Mouse (Mus musculus): ENCODE data around the gene Tdgf1. TPM values are rescaled to one million over a fixed set of nuclear protein-coding genes. Genes with fewer than 3 reads are reported as not detected.

The Tdgf1 gene
- polyA plus RNA-seq, 1 experiment = not detected

GRCm38 (mm10) chr9:110982351-110982750 is 36.4 kb upstream of the Tdgf1 start:
- Histone ChIP-seq H3K4me1 (ENCODE audit: control insufficient read depth, insufficient read depth, low read length) (no peaks in the 10 kb centered on the region), H3K4me3 (ENCODE audit: insufficient read depth, low read length) (no peak overlapping the region), H3K27ac (ENCODE audit: insufficient read depth, low read length) (no peak overlapping the region)
- TF ChIP-seq CTCF (IDR thresholded peaks at IDR 0.05; ENCODE audit: borderline replicate concordance, insufficient read depth, low read length) (no peak), POLR2A (IDR thresholded peaks at IDR 0.05; ENCODE audit: low read depth, low read length) (no peak)

GRCm38 (mm10) chr9:110979411-110979810 is 33.5 kb upstream of the Tdgf1 start:
- Histone ChIP-seq H3K27ac (ENCODE audit: insufficient read depth, low read length) (no peak overlapping the region), H3K4me1 (ENCODE audit: control insufficient read depth, insufficient read depth, low read length) (no peaks in the 10 kb centered on the region), H3K4me3 (ENCODE audit: insufficient read depth, low read length) (no peak overlapping the region)
- no peak for TF ChIP-seq POLR2A (IDR thresholded peaks at IDR 0.05; ENCODE audit: low read depth, low read length)
- TF ChIP-seq CTCF (IDR thresholded peaks at IDR 0.05; ENCODE audit: borderline replicate concordance, insufficient read depth, low read length) = no peak

- no peaks in the 10 kb centered on the region for H3K4me1 ChIP-seq (ENCODE audit: control insufficient read depth, insufficient read depth, low read length)
- TF ChIP-seq CTCF (IDR thresholded peaks at IDR 0.05; ENCODE audit: borderline replicate concordance, insufficient read depth, low read length) (no peak), POLR2A (IDR thresholded peaks at IDR 0.05; ENCODE audit: low read depth, low read length) (no peak)
- no peak overlapping the region for H3K27ac ChIP-seq (ENCODE audit: insufficient read depth, low read length)
- H3K4me3 ChIP-seq (ENCODE audit: insufficient read depth, low read length) = no peak overlapping the region
These were observed 19.9 kb upstream of the Tdgf1 start for GRCm38 (mm10) chr9:110965910-110966231.

- Histone ChIP-seq H3K27ac (ENCODE audit: insufficient read depth, low read length) (no peak overlapping the region), H3K4me1 (ENCODE audit: control insufficient read depth, insufficient read depth, low read length) (no peaks in the 10 kb centered on the region), H3K4me3 (ENCODE audit: insufficient read depth, low read length) (no peak overlapping the region)
- TF ChIP-seq CTCF (IDR thresholded peaks at IDR 0.05; ENCODE audit: borderline replicate concordance, insufficient read depth, low read length) = no peak
- TF ChIP-seq POLR2A (IDR thresholded peaks at IDR 0.05; ENCODE audit: low read depth, low read length) = no peak
These were observed 19.3 kb upstream of the Tdgf1 start for GRCm38 (mm10) chr9:110965062-110965909.

GRCm38 (mm10) chr9:110963566-110964115 is 17.7 kb upstream of the Tdgf1 start:
- Histone ChIP-seq H3K4me3 (ENCODE audit: insufficient read depth, low read length) (no peak overlapping the region), H3K27ac (ENCODE audit: insufficient read depth, low read length) (no peak overlapping the region), H3K4me1 (ENCODE audit: control insufficient read depth, insufficient read depth, low read length) (no peaks in the 10 kb centered on the region)
- no peak for TF ChIP-seq CTCF (IDR thresholded peaks at IDR 0.05; ENCODE audit: borderline replicate concordance, insufficient read depth, low read length)

GRCm38 (mm10) chr9:110961386-110961785 is 15.4 kb upstream of the Tdgf1 start:
- no peaks in the 10 kb centered on the region for H3K4me1 ChIP-seq (ENCODE audit: control insufficient read depth, insufficient read depth, low read length)
- no peak overlapping the region for H3K4me3 ChIP-seq (ENCODE audit: insufficient read depth, low read length)
- no peak for TF ChIP-seq POLR2A (IDR thresholded peaks at IDR 0.05; ENCODE audit: low read depth, low read length)
- TF ChIP-seq CTCF (IDR thresholded peaks at IDR 0.05; ENCODE audit: borderline replicate concordance, insufficient read depth, low read length) = no peak
- no peak overlapping the region for H3K27ac ChIP-seq (ENCODE audit: insufficient read depth, low read length)

- Histone ChIP-seq H3K27ac (ENCODE audit: insufficient read depth, low read length) (no peak overlapping the region), H3K4me3 (ENCODE audit: insufficient read depth, low read length) (no peak overlapping the region), H3K4me1 (ENCODE audit: control insufficient read depth, insufficient read depth, low read length) (no peaks in the 10 kb centered on the region)
- no peak for TF ChIP-seq POLR2A (IDR thresholded peaks at IDR 0.05; ENCODE audit: low read depth, low read length)
- TF ChIP-seq CTCF (IDR thresholded peaks at IDR 0.05; ENCODE audit: borderline replicate concordance, insufficient read depth, low read length) = no peak
These were observed 14.5 kb upstream of the Tdgf1 start for GRCm38 (mm10) chr9:110960230-110961149.

- TF ChIP-seq CTCF (IDR thresholded peaks at IDR 0.05; ENCODE audit: borderline replicate concordance, insufficient read depth, low read length) = no peak
- TF ChIP-seq POLR2A (IDR thresholded peaks at IDR 0.05; ENCODE audit: low read depth, low read length) = no peak
- Histone ChIP-seq H3K4me1 (ENCODE audit: control insufficient read depth, insufficient read depth, low read length) (no peaks in the 10 kb centered on the region), H3K4me3 (ENCODE audit: insufficient read depth, low read length) (no peak overlapping the region), H3K27ac (ENCODE audit: insufficient read depth, low read length) (no peak overlapping the region)
These were observed 13.7 kb upstream of the Tdgf1 start for GRCm38 (mm10) chr9:110959669-110960068.

- 0 out of 2 replicates have a peak, but pooled peaks cover 2% of the 10 kb centered on the region for H3K4me1 ChIP-seq (ENCODE audit: control insufficient read depth, insufficient read depth, low read length)
These were observed 10.0 kb upstream of the Tdgf1 start for GRCm38 (mm10) chr9:110955962-110956361.

More at GRCm38 (mm10) chr9:110955962-110956361, 10.0 kb upstream of the Tdgf1 start:
- Histone ChIP-seq H3K27ac (ENCODE audit: insufficient read depth, low read length) (no peak overlapping the region), H3K4me3 (ENCODE audit: insufficient read depth, low read length) (no peak overlapping the region)
- TF ChIP-seq POLR2A (IDR thresholded peaks at IDR 0.05; ENCODE audit: low read depth, low read length) = no peak

Measured in embryonic fibroblast, embryonic 13.5 days (primary cell).